Mouse (Mus musculus) CH12.LX (cell line): ENCODE measurements around the gene Hic1. TPM values are rescaled to one million over a fixed set of nuclear protein-coding genes. Genes with fewer than 3 reads are reported as not detected.

Source experiments
- DNase-seq: peaks from one replicate; pipeline ENCODE4 v3.0.0-alpha.2; 2013; ENCODE audit errors: extremely low read depth
- H3K27ac ChIP-seq: 2 replicates; pipeline ENCODE4 v1.5.1; 2012; ENCODE audit warnings: low read depth, mild to moderate bottlenecking, control low read depth, moderate library complexity; ENCODE audit not compliant: insufficient read depth
- H3K27me3 ChIP-seq: replicated peaks from 2 replicates; pipeline ENCODE3; 2012; ENCODE audit warnings: inconsistent platforms
- H3K36me3 ChIP-seq, 2 experiments: replicated peaks in 1 of 2; 2 replicates each; pipeline versions ENCODE3 to v1.6.1; 2012; ENCODE audit warnings: inconsistent platforms in 1 of 2, low read length in 1 of 2, mild to moderate bottlenecking in 1 of 2, mixed read lengths in 1 of 2, moderate library complexity in 1 of 2; ENCODE audit not compliant: control insufficient read depth in 1 of 2, insufficient read depth in 1 of 2
- H3K4me1 ChIP-seq, 2 experiments: 2 replicates each; pipeline ENCODE4 v1.6.1; 2012; ENCODE audit warnings: inconsistent platforms in 1 of 2, moderate library complexity in 1 of 2; ENCODE audit not compliant: insufficient read depth in 2 of 2, control insufficient read depth in 1 of 2
- H3K4me2 ChIP-seq: 2 replicates; pipeline ENCODE4 v1.6.1; 2012; ENCODE audit warnings: low read depth, mild to moderate bottlenecking, control low read depth; ENCODE audit not compliant: poor library complexity, insufficient read depth, severe bottlenecking
- H3K4me3 ChIP-seq, 3 experiments: fragments of 150-350 bp in 1 of 3; sonication (generic) in 1 of 3; replicated peaks in 1 of 3; 2 replicates each; pipeline versions ENCODE3 to v1.5.1; 2011 to 2012; ENCODE audit warnings: low read depth in 2 of 3, low read length in 2 of 3, mild to moderate bottlenecking in 2 of 3, moderate library complexity in 2 of 3, control low read depth in 1 of 3, improper control_type of control experiment in 1 of 3, inconsistent platforms in 1 of 3, mixed read lengths in 1 of 3; ENCODE audit not compliant: poor library complexity in 1 of 3
- H3K79me2 ChIP-seq: replicated peaks from 2 replicates; pipeline ENCODE4 v1.6.1; 2012; ENCODE audit warnings: mild to moderate bottlenecking, moderate library complexity; ENCODE audit not compliant: control insufficient read depth, poor library complexity, insufficient read depth, severe bottlenecking; ENCODE audit errors: extremely low read depth
- H3K9ac ChIP-seq: 2 replicates; pipeline ENCODE4 v1.6.1; 2012; ENCODE audit warnings: low read depth, mild to moderate bottlenecking, control low read depth, moderate library complexity; ENCODE audit not compliant: insufficient read depth
- H3K9me3 ChIP-seq: replicated peaks from 2 replicates; pipeline ENCODE3; 2012; ENCODE audit warnings: low read length, inconsistent platforms, mixed read lengths
- BHLHE40 ChIP-seq: IDR thresholded peaks from 2 replicates; pipeline ENCODE4 v1.6.1; 2011; ENCODE audit warnings: mild to moderate bottlenecking, low read depth, low read length, improper control_type of control experiment
- CHD1 ChIP-seq: IDR thresholded peaks from 2 replicates; pipeline ENCODE4 v1.6.1; 2012; ENCODE audit warnings: low read depth, low read length, improper control_type of control experiment, inconsistent platforms
- CHD2 ChIP-seq: IDR thresholded peaks from 2 replicates; pipeline ENCODE4 v1.6.1; 2011; ENCODE audit warnings: low read length, improper control_type of control experiment
- CTCF ChIP-seq, 2 experiments: IDR thresholded peaks in 1 of 2; conservative IDR thresholded peaks in 1 of 2; 2 replicates each; pipeline ENCODE4 v1.5.1; 2011 to 2012; ENCODE audit warnings: low read depth in 2 of 2, low read length in 2 of 2, improper control_type of control experiment in 1 of 2, inconsistent platforms in 1 of 2, mild to moderate bottlenecking in 1 of 2, moderate library complexity in 1 of 2
- ELF1 ChIP-seq: IDR thresholded peaks from 2 replicates; pipeline ENCODE4 v1.6.1; 2014; ENCODE audit warnings: low read depth, mild to moderate bottlenecking, inconsistent platforms, low read length, improper control_type of control experiment
- ETS1 ChIP-seq: conservative IDR thresholded peaks from 2 replicates; pipeline ENCODE4 v1.6.1; 2012; ENCODE audit warnings: low read depth, mild to moderate bottlenecking, inconsistent platforms, low read length, improper control_type of control experiment, moderate library complexity
- GABPA ChIP-seq: IDR thresholded peaks from 2 replicates; pipeline ENCODE4 v1.6.1; 2012; ENCODE audit warnings: low read depth, low read length, improper control_type of control experiment, inconsistent platforms; ENCODE audit not compliant: insufficient replicate concordance
- HCFC1 ChIP-seq: IDR thresholded peaks from 2 replicates; pipeline ENCODE4 v1.6.1; 2012; ENCODE audit warnings: low read depth, mild to moderate bottlenecking, inconsistent platforms, low read length, improper control_type of control experiment
- JUND ChIP-seq: conservative IDR thresholded peaks from 2 replicates; pipeline ENCODE4 v1.6.1; 2011; ENCODE audit warnings: low read depth, low read length, improper control_type of control experiment
- MAX ChIP-seq: IDR thresholded peaks from 2 replicates; pipeline ENCODE4 v1.6.1; 2011; ENCODE audit warnings: low read length, improper control_type of control experiment
- MAZ ChIP-seq: IDR thresholded peaks from 2 replicates; pipeline ENCODE4 v1.6.1; 2012; ENCODE audit warnings: low read depth, mild to moderate bottlenecking, inconsistent platforms, low read length, improper control_type of control experiment, moderate library complexity
- MXI1 ChIP-seq: IDR thresholded peaks from 2 replicates; pipeline ENCODE4 v1.6.1; 2011; ENCODE audit warnings: mild to moderate bottlenecking, low read depth, low read length, improper control_type of control experiment
- MYC ChIP-seq: IDR thresholded peaks from 2 replicates; pipeline ENCODE4 v1.6.1; 2011; ENCODE audit warnings: low read depth, mild to moderate bottlenecking, improper control_type of control experiment, low read length
- NRF1 ChIP-seq: IDR thresholded peaks from 2 replicates; pipeline ENCODE4 v1.6.1; 2014; ENCODE audit warnings: low read depth, mild to moderate bottlenecking, inconsistent platforms, low read length, improper control_type of control experiment, moderate library complexity
- PAX5 ChIP-seq: IDR thresholded peaks from 2 replicates; pipeline ENCODE4 v1.6.1; 2012; ENCODE audit warnings: low read length, inconsistent platforms, mixed read lengths
- RAD21 ChIP-seq: IDR thresholded peaks from 2 replicates; pipeline ENCODE4 v1.6.1; 2011; ENCODE audit warnings: low read depth, mild to moderate bottlenecking, low read length, improper control_type of control experiment, moderate library complexity
- RCOR1 ChIP-seq: conservative IDR thresholded peaks from 2 replicates; pipeline ENCODE4 v1.6.1; 2012; ENCODE audit warnings: low read depth, mild to moderate bottlenecking, inconsistent platforms, low read length, improper control_type of control experiment
- SIN3A ChIP-seq: IDR thresholded peaks from 2 replicates; pipeline ENCODE4 v1.6.1; 2012; ENCODE audit warnings: low read length, improper control_type of control experiment, inconsistent platforms
- SMC3 ChIP-seq: IDR thresholded peaks from 2 replicates; pipeline ENCODE4 v1.6.1; 2011; ENCODE audit warnings: low read depth, low read length, improper control_type of control experiment
- TBP ChIP-seq: conservative IDR thresholded peaks from 2 replicates; pipeline ENCODE4 v1.6.1; 2011; ENCODE audit warnings: low read depth, low read length, improper control_type of control experiment
- TCF12 ChIP-seq: IDR thresholded peaks from 2 replicates; pipeline ENCODE4 v1.6.1; 2014; ENCODE audit warnings: low read depth, mild to moderate bottlenecking, inconsistent platforms, low read length, improper control_type of control experiment
- USF1 ChIP-seq: IDR thresholded peaks from 2 replicates; pipeline ENCODE4 v1.6.1; 2014; ENCODE audit warnings: low read depth, mild to moderate bottlenecking, inconsistent platforms, low read length, improper control_type of control experiment
- USF2 ChIP-seq: conservative IDR thresholded peaks from 2 replicates; pipeline ENCODE4 v1.6.1; 2011; ENCODE audit warnings: low read depth, low read length, improper control_type of control experiment
- ZMIZ1 ChIP-seq: IDR thresholded peaks from 2 replicates; pipeline ENCODE4 v1.6.1; 2012; ENCODE audit warnings: low read depth, mild to moderate bottlenecking, inconsistent platforms, low read length, improper control_type of control experiment
- ZNF384 ChIP-seq: IDR thresholded peaks from 2 replicates; pipeline ENCODE4 v1.6.1; 2012; ENCODE audit warnings: low read depth, low read length, improper control_type of control experiment, inconsistent platforms
- dilution Hi-C: fragments of 300-500 bp; cut with MboI; formaldehyde crosslinking; loops from 2 replicates; pipeline ENCODE4 v1.14.3; 2020; ENCODE audit warnings: low sequenced_read_pairs; ENCODE audit not compliant: extremely low pct_unique_long_range_greater_than_20kb, extremely low pct_ligation_motif_present
- in situ Hi-C: fragments of 300-500 bp; cut with MboI; formaldehyde crosslinking; loops from 3 replicates; pipeline ENCODE4 v1.14.3; 2019; ENCODE audit warnings: low sequenced_read_pairs, low pct_ligation_motif_present, low pct_unique_long_range_greater_than_20kb, mixed read lengths
- polyA plus RNA-seq: library from polyadenylated mRNA; unstranded; fragments of >175 nt; gene quantifications from 2 replicates; pipeline ENCODE4 v1.2.1, GENCODE M21; 2012; ENCODE audit warnings: low read depth; ENCODE audit not compliant: insufficient read length
- total RNA-seq, 2 experiments: library from RNA; depleted of rRNA; stranded (reverse); fragments of 300-350 nt in 1 of 2; fragments of >200 nt in 1 of 2; gene quantifications; 2 replicates each; pipeline ENCODE4 v1.2.3; 2012 to 2014

The Hic1 gene
- total and polyA plus RNA-seq, 3 experiments: 2.9 to 6.4 (median 5.7) TPM

- dilution Hi-C loops (no loop called here), in situ Hi-C loops (no loop called here)
- H3K27me3 ChIP-seq: no peaks in the 10 kb centered on the region
- no peak overlapping the region for H3K27ac ChIP-seq
- TF ChIP-seq CHD1 (no peak), SMC3 (no peak), ELF1 (peak; percentile 61), MAX (no peak), JUND (no peak), RCOR1 (no peak), MAZ (no peak), SIN3A (no peak), RAD21 (no peak)
- no peak overlapping the region for H3K4me3 ChIP-seq
- H3K4me2 ChIP-seq: no peak overlapping the region
- DNase-seq: no peak
- H3K36me3 ChIP-seq: peaks cover 24 to 73% of the 10 kb centered on the region in 2 experiments
- peaks cover 6 to 33% of the 10 kb centered on the region in 2 experiments for H3K4me1 ChIP-seq
- no peaks in the 10 kb centered on the region for H3K9me3 ChIP-seq
- H3K79me2 ChIP-seq: no peaks in the 10 kb centered on the region
- no peak overlapping the region for H3K9ac ChIP-seq
Measured at GRCm38 (mm10) chr11:75147846-75148168, 21.5 kb downstream of the Hic1 start.

- dilution Hi-C loops (no loop called here), in situ Hi-C loops (no loop called here)
- TF ChIP-seq MAZ: no peak
- no peak for TF ChIP-seq USF2
- TF ChIP-seq GABPA: no peak
- no peak for TF ChIP-seq RCOR1
- no peak for TF ChIP-seq ZNF384
- no peak for TF ChIP-seq NRF1
- no peak for TF ChIP-seq HCFC1
- no peak for TF ChIP-seq ETS1
- no peak for TF ChIP-seq MXI1
- TF ChIP-seq TCF12: no peak
- TF ChIP-seq MYC: no peak
- TF ChIP-seq BHLHE40: no peak
- no peak for TF ChIP-seq CHD2
- no peak for TF ChIP-seq ZMIZ1
- TF ChIP-seq PAX5: no peak
- TF ChIP-seq TBP: no peak
- no peak for TF ChIP-seq CHD1
- no peak for TF ChIP-seq USF1
- no peak for TF ChIP-seq CTCF (conservative IDR thresholded peaks at IDR 0.05 in 1 of 2, IDR thresholded peaks at IDR 0.05 in 1 of 2; ENCODE audit: low read depth in 2 of 2, low read length in 2 of 2)
- H3K9me3 ChIP-seq: no peaks in the 10 kb centered on the region
- peaks cover 3 to 29% of the 10 kb centered on the region in 2 experiments for H3K4me1 ChIP-seq
- no peak for DNase-seq
- H3K79me2 ChIP-seq: no peaks in the 10 kb centered on the region
- H3K4me3 ChIP-seq: no peak overlapping the region
- no peak overlapping the region for H3K4me2 ChIP-seq
- peaks cover 28 to 78% of the 10 kb centered on the region in 2 experiments for H3K36me3 ChIP-seq
- no peak overlapping the region for H3K9ac ChIP-seq
- H3K27me3 ChIP-seq: no peaks in the 10 kb centered on the region
- no peak overlapping the region for H3K27ac ChIP-seq
Measured at GRCm38 (mm10) chr11:75147106-75147845, 22.0 kb downstream of the Hic1 start.
